Mouse (Mus musculus): ENCODE data around the gene Asl. TPM values are rescaled to one million over a fixed set of nuclear protein-coding genes. Genes with fewer than 3 reads are reported as not detected.

Gene Asl
- polyA plus RNA-seq, 1 experiment: 16.6 TPM

DNA sequence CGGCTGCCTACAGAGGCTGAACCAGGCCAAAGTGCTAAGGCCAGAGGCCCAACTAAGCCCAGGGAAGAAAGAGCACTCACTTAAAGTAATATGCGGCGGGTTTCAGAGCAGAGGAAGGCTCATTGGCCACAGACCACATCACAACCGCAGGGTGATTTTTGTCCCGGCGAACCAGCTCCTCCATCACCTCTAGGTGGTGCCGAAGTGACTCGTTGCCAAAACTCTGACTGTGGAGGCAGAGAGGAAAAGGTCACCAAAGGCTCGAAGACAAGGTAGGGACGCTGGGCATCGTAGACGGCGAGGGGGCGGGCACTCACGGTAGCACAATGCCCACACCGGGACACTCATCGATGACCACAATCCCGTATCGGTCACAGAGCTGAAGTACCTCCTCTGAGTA, 31.3 kb downstream of the Asl start:
- no peak for TF ChIP-seq GATA1 (IDR thresholded peaks at IDR 0.05; ENCODE audit: low read length)

GRCm38 (mm10) chr5:129994989-129995388, 34.1 kb downstream of the Asl start:
- no peak for TF ChIP-seq GATA1 (IDR thresholded peaks at IDR 0.05; ENCODE audit: low read length)

- TF ChIP-seq GATA1 (IDR thresholded peaks at IDR 0.05; ENCODE audit: low read length): no peak
These were observed 35.7 kb downstream of the Asl start for GRCm38 (mm10) chr5:129993374-129993773.

DNA sequence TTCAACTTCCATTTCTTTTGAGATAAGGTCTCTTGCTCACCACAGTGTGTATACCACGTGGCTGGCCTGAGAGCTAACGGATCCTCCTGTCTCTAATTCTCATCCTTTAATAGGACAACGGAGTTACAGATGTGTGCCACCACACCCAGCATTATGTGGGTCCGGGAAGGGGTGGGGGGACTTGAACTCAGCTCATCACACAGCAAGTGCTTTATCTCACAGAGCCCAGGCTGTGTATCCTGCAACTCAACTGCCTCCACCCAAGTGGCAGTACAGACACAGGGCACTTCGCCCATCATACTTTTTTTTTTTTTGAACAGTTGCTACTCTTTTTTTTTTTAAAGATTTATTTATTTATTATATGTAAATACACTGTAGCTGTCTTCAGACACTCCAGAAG, 37.1 kb downstream of the Asl start:
- TF ChIP-seq GATA1 (IDR thresholded peaks at IDR 0.05; ENCODE audit: low read length): no peak

DNA sequence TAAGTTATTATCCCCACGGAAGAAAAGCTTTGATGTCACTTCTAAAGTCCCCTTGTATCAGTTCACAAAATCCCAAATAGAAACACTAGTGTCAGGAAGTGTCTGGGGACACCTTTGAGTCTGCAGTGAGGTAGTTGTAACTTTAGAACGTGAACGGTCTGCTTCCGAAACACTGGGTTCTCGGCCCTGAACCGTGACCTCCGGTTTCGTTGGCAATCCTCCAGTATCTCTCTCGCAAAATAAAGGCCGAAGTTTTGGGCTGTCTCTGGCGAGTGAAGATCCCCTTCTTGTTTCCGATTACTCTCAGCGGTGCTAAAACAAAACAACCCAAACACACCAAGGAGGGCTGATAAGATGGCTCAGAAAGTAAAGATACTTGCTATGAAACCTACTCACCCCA, 39.7 kb downstream of the Asl start:
- no peak for TF ChIP-seq GATA1 (IDR thresholded peaks at IDR 0.05; ENCODE audit: low read length)

DNA sequence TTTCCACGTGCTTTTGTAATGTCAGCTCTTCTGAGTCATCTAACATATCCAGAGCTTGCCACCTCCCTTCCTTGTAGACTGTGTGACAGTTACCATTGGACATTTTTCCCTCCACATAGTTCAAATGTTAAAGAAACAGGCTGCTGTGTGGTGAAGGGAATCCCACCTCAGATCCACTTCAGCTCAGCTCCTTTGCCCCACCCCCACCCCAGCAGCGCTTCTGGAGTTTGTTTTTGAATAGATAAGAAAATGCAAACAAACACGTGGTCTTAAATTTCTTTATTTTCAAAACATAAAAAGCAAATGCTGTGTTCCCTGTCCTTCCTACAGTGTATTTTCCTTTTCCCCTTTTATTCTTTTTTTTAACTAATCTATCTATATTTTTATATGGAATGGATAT, 48.8 kb downstream of the Asl start:
- TF ChIP-seq GATA1 (IDR thresholded peaks at IDR 0.05; ENCODE audit: low read length): no peak

DNA sequence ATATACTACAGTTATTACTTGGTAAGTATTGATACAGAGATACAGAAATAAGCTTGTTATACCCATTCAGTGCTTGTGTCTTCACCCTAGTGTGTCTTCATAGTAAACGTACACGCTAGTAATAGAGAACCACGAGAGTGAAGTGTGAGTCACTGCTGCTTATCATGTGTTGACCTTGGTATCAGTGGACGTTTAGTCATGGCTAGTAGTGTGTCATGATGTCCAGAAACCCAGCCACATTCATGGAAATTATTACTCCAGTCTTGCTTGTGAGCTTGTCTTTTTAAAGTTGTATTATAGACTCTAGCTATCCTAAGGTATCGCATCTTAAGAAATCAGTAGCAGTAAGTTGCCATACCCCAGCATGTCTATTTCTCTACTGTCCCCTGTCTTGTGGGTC, 50.4 kb downstream of the Asl start:
- no peak for TF ChIP-seq GATA1 (IDR thresholded peaks at IDR 0.05; ENCODE audit: low read length)

DNA sequence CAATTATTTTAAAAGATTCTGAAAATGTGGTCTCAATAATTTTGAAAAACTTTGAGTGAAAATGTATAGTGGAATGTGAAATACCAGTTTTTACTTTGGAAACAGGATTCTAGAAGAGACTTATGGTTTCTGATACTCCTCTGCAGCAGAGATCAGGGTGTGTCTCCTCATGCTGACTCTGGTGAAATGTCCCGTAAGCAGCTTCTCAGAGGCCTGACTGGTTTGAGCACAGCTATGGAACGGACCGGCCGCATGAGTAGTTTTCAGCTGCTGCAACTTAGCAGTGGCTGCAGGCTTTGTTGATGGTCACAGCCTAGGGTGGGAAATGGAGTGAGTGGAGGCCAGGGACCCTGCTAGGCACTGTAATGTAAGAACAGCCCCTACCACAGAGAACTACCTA, 51.3 kb downstream of the Asl start:
- no peak for TF ChIP-seq GATA1 (IDR thresholded peaks at IDR 0.05; ENCODE audit: low read length)

GRCm38 (mm10) chr5:129974866-129975311, 54.2 kb downstream of the Asl start:
- peak; percentile 91 for TF ChIP-seq GATA1 (IDR thresholded peaks at IDR 0.05; ENCODE audit: low read length)

DNA sequence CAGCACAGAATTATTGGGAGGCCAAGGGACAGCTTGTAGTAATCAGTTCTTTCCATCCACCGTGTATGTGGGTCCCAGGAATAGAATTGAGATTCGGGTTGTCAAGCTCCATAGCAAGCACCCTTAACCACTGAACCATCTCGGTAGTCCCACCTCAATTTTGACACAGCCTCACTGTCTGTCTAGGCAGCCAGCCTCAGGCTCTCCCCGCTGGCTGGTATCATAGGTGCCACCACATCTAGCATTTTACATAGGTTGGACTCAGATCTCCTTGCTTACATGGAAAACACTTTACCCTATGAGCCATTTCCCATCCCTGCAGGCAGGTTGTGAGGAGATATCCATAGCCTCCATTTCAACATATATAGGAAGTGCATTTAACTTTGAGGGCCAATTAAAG, 54.7 kb downstream of the Asl start:
- no peak for TF ChIP-seq GATA1 (IDR thresholded peaks at IDR 0.05; ENCODE audit: low read length)

DNA sequence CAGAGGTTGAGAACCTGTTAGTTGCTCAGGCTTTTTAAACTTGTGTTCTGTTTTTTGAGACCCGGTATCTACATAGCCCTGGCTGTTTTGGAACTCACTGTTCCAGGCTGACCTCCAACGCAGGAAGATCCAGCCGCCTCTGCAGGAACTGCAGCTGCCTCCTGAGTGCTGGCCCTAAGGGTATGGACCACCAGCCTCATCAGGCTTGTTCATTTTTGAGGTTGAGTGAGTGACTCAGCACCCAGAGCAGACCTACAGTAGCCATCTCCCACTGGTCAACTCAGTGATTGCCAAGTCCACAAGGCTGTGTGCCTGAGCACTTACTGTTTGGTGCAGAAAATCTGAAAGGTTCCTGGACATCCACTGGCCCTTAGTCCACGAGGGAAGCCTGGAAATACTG, 57.6 kb downstream of the Asl start:
- no peak for TF ChIP-seq GATA1 (IDR thresholded peaks at IDR 0.05; ENCODE audit: low read length)

GRCm38 (mm10) chr5:129968417-129968816, 60.6 kb downstream of the Asl start:
- TF ChIP-seq GATA1 (IDR thresholded peaks at IDR 0.05; ENCODE audit: low read length): no peak

- no peak for TF ChIP-seq GATA1 (IDR thresholded peaks at IDR 0.05; ENCODE audit: low read length)
These were observed 62.6 kb downstream of the Asl start for GRCm38 (mm10) chr5:129966448-129966847.

DNA sequence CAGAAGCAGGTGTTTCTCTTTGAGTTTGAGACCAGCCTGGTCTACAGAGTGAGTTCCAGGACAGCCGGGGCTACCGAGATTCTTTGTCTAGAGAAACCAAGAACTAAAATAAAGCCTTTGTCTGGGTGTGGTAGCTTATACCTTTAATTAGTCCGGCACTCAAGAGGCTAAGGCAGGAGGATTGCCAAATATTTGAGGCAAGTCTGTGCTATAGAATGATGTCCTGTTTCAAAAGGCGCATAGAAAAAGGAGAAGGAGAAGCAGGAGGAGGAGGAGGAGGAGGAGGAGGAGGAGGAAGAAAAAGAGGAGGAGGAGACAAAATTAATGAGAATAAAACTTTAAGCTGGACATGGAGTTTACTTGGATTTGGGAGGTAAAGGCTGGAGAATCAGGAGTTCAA, 65.8 kb downstream of the Asl start:
- TF ChIP-seq GATA1 (IDR thresholded peaks at IDR 0.05; ENCODE audit: low read length): no peak

Other genes starting within 250 kb of the Asl start
- 10.3 and 76.9 TPM in 2 replicates for gene Psph, start 241.8 kb downstream of the Asl start, polyA plus RNA-seq (2012)
- 29.0 and 30.2 TPM in 2 replicates for gene Sumf2, start 182.3 kb downstream of the Asl start, polyA plus RNA-seq (2012)
- gene Chchd2, start 141.8 kb downstream of the Asl start, polyA plus RNA-seq (2012): 790 and 931 TPM in 2 replicates
- gene Zbed5, start 133.5 kb downstream of the Asl start, polyA plus RNA-seq (2012): 9.3 and 12.2 TPM in 2 replicates
- not detected in 2 replicates for gene Phkg1, start 130.7 kb downstream of the Asl start, polyA plus RNA-seq (2012)
- 2.8 and 4.3 TPM in 2 replicates for gene Nupr1l, start 120.7 kb downstream of the Asl start, polyA plus RNA-seq (2012)
- 21.0 and 29.4 TPM in 2 replicates for gene Vkorc1l1, start 87.3 kb downstream of the Asl start, polyA plus RNA-seq (2012)
- gene Gusb, start 26.2 kb downstream of the Asl start, polyA plus RNA-seq (2012): 19.9 and 21.1 TPM in 2 replicates
- 9.0 and 10.0 TPM in 2 replicates for gene Crcp, start within 50 bp of the Asl start, polyA plus RNA-seq (2012)
- 0.25 TPM in 1 of 2 replicates, not detected in the other for gene Tpst1, start 44.1 kb upstream of the Asl start, polyA plus RNA-seq (2012)
- gene Kctd7, start 115.6 kb upstream of the Asl start, polyA plus RNA-seq (2012): 11.5 and 11.9 TPM in 2 replicates
- gene Rabgef1, start 142.6 kb upstream of the Asl start, polyA plus RNA-seq (2012): 28.8 and 31.2 TPM in 2 replicates
- gene Tmem248, start 187.8 kb upstream of the Asl start, polyA plus RNA-seq (2012): 29.5 and 37.0 TPM in 2 replicates
- 8.4 and 18.4 TPM in 2 replicates for gene Sbds, start 226.3 kb upstream of the Asl start, polyA plus RNA-seq (2012)
- gene Tyw1, start 226.4 kb upstream of the Asl start, polyA plus RNA-seq (2012): 8.2 and 8.5 TPM in 2 replicates